Mouse (Mus musculus) lung, embryonic 14.5 days (tissue): ENCODE data around the gene Zfp580. TPM values are rescaled to one million over a fixed set of nuclear protein-coding genes. Genes with fewer than 3 reads are reported as not detected.
A peak's percentile ranks its signal among the peaks of the same experiment; 100 is the strongest.

ENCODE experiments used
- ATAC-seq: fragments of 200-750 bp; cut with Nextera tagmentation; 2 replicates; pipeline ENCODE4 v1.8.0; 2017; ENCODE audit warnings: mild to moderate bottlenecking, moderate TSS enrichment, moderate library complexity; ENCODE audit not compliant: insufficient read depth
- DNase-seq: peaks from one replicate; pipeline ENCODE4 v3.0.0-alpha.2; 2015
- H3K27ac ChIP-seq: fragments of 300-500 bp; sonication (generic); 2 replicates; pipeline ENCODE4 v1.5.1; 2014; ENCODE audit warnings: low read depth, mild to moderate bottlenecking, moderate library complexity
- H3K27me3 ChIP-seq: fragments of 300-500 bp; sonication (generic); 2 replicates; pipeline ENCODE4 v1.6.1; 2014; ENCODE audit warnings: low read length, control low read depth; ENCODE audit not compliant: insufficient read depth
- H3K36me3 ChIP-seq: fragments of 300-500 bp; sonication (generic); 2 replicates; pipeline ENCODE4 v1.6.1; 2014; ENCODE audit warnings: control low read depth; ENCODE audit not compliant: insufficient read depth
- H3K4me1 ChIP-seq: fragments of 300-500 bp; sonication (generic); 2 replicates; pipeline ENCODE4 v1.6.1; 2014; ENCODE audit warnings: antibody characterized with exemption, control low read depth; ENCODE audit not compliant: insufficient read depth
- H3K4me2 ChIP-seq: fragments of 300-500 bp; sonication (generic); 2 replicates; pipeline ENCODE4 v1.6.1; 2014; ENCODE audit warnings: mild to moderate bottlenecking
- H3K4me3 ChIP-seq: fragments of 300-500 bp; sonication (generic); 2 replicates; pipeline ENCODE4 v1.5.1; 2014; ENCODE audit warnings: low read depth, low read length
- H3K9ac ChIP-seq: fragments of 300-500 bp; sonication (generic); 2 replicates; pipeline ENCODE4 v1.6.1; 2014
- H3K9me3 ChIP-seq: fragments of 300-500 bp; sonication (generic); 2 replicates; pipeline ENCODE4 v1.6.1; 2016; ENCODE audit warnings: low read depth, low read length, control low read depth
- CTCF ChIP-seq: IDR thresholded peaks from 2 replicates; pipeline ENCODE4 v1.5.1; 2016; ENCODE audit warnings: antibody characterized with exemption, low read depth
- WGBS: fragments of 180-500 bp; shearing (Covaris S2); extraction: QIAGEN DNeasy Blood & Tissue Kit; methylation state at CpG from one replicate; pipeline ENCODE4 v1.1.7; 2014; 5-methylcytosine and 5-hydroxymethylcytosine counted together
- polyA plus RNA-seq: library from polyadenylated mRNA; unstranded; fragments of >200 nt; fragmentation: Nextera tagmentation; extraction: Ambion mirVana; gene quantifications from 2 replicates; pipeline ENCODE4 v1.2.1, GENCODE M21; 2014

The Zfp580 gene
- polyA plus RNA-seq, 1 experiment from 2014 or later: 45.1 TPM

GRCm38 (mm10) chr7:5089853-5090252 is 38.5 kb downstream of the Zfp580 start:
- 92% methylated on average over 15 of the region's 15 CpGs for WGBS
- DNase-seq (no peak), ATAC-seq (no peak)
- H3K4me1 ChIP-seq: no peaks in the 10 kb centered on the region
- no peak overlapping the region for H3K27ac ChIP-seq
- no peak overlapping the region for H3K9ac ChIP-seq
- no peaks in the 10 kb centered on the region for H3K9me3 ChIP-seq
- no peak overlapping the region for H3K4me2 ChIP-seq
- H3K36me3 ChIP-seq: peaks cover 92% of the 10 kb centered on the region
- H3K4me3 ChIP-seq: no peak overlapping the region
- no peaks in the 10 kb centered on the region for H3K27me3 ChIP-seq
- no peak for TF ChIP-seq CTCF

- Histone ChIP-seq H3K27ac (no peak overlapping the region), H3K4me2 (no peak overlapping the region), H3K9ac (no peak overlapping the region), H3K9me3 (no peaks in the 10 kb centered on the region), H3K27me3 (no peaks in the 10 kb centered on the region), H3K4me1 (no peaks in the 10 kb centered on the region), H3K4me3 (no peak overlapping the region), H3K36me3 (peaks cover 92% of the 10 kb centered on the region)
- WGBS: 91% methylated on average over 15 of the region's 15 CpGs
- DNase-seq (no peak), ATAC-seq (no peak)
- no peak for TF ChIP-seq CTCF
These were observed 39.8 kb downstream of the Zfp580 start for GRCm38 (mm10) chr7:5091008-5091728.

- peaks cover 93% of the 10 kb centered on the region for H3K36me3 ChIP-seq
- H3K27me3 ChIP-seq: no peaks in the 10 kb centered on the region
- no peak overlapping the region for H3K4me2 ChIP-seq
- no peak overlapping the region for H3K27ac ChIP-seq
- no peak for TF ChIP-seq CTCF
- H3K9ac ChIP-seq: no peak overlapping the region
- WGBS: 68% methylated on average over 6 of the region's 6 CpGs
- no peak overlapping the region for H3K4me3 ChIP-seq
- H3K9me3 ChIP-seq: no peaks in the 10 kb centered on the region
- H3K4me1 ChIP-seq: no peaks in the 10 kb centered on the region
- DNase-seq (no peak), ATAC-seq (no peak)
These were observed 41.0 kb downstream of the Zfp580 start for GRCm38 (mm10) chr7:5092381-5092780.

GRCm38 (mm10) chr7:5092831-5093510 is 41.6 kb downstream of the Zfp580 start:
- Histone ChIP-seq H3K4me2 (no peak overlapping the region), H3K36me3 (peaks cover 93% of the 10 kb centered on the region), H3K4me3 (no peak overlapping the region), H3K27me3 (no peaks in the 10 kb centered on the region), H3K9ac (no peak overlapping the region), H3K27ac (no peak overlapping the region), H3K9me3 (no peaks in the 10 kb centered on the region), H3K4me1 (no peaks in the 10 kb centered on the region)
- ATAC-seq (no peak), DNase-seq (no peak)
- no peak for TF ChIP-seq CTCF
- 79% methylated on average over 21 of the region's 21 CpGs for WGBS

GRCm38 (mm10) chr7:5098769-5099168 is 47.4 kb downstream of the Zfp580 start:
- Histone ChIP-seq H3K4me2 (no peak overlapping the region), H3K9ac (no peak overlapping the region), H3K27ac (no peak overlapping the region), H3K9me3 (no peaks in the 10 kb centered on the region), H3K27me3 (no peaks in the 10 kb centered on the region), H3K36me3 (peaks cover 52% of the 10 kb centered on the region), H3K4me1 (no peaks in the 10 kb centered on the region), H3K4me3 (no peak overlapping the region)
- WGBS: 87% methylated on average over 5 of the region's 5 CpGs
- no peak for TF ChIP-seq CTCF
- ATAC-seq (no peak), DNase-seq (no peak)

GRCm38 (mm10) chr7:5099796-5100195 is 48.5 kb downstream of the Zfp580 start:
- no peak for TF ChIP-seq CTCF
- no peaks in the 10 kb centered on the region for H3K27me3 ChIP-seq
- no peak; the same call in 1 of the 2 replicates for ATAC-seq
- H3K4me3 ChIP-seq: no peak overlapping the region
- no peaks in the 10 kb centered on the region for H3K9me3 ChIP-seq
- no peaks in the 10 kb centered on the region for H3K4me1 ChIP-seq
- H3K9ac ChIP-seq: no peak overlapping the region
- no peak overlapping the region for H3K4me2 ChIP-seq
- no peak for DNase-seq
- 85% methylated on average over 3 of the region's 3 CpGs for WGBS
- no peak overlapping the region for H3K27ac ChIP-seq
- peaks cover 42% of the 10 kb centered on the region for H3K36me3 ChIP-seq

GRCm38 (mm10) chr7:5101066-5101663 is 49.8 kb downstream of the Zfp580 start:
- Histone ChIP-seq H3K4me1 (no peaks in the 10 kb centered on the region), H3K9ac (no peak overlapping the region), H3K4me3 (no peak overlapping the region), H3K36me3 (peaks cover 28% of the 10 kb centered on the region), H3K27ac (no peak overlapping the region), H3K4me2 (no peak overlapping the region), H3K9me3 (no peaks in the 10 kb centered on the region), H3K27me3 (no peaks in the 10 kb centered on the region)
- WGBS: 78% methylated on average over 10 of the region's 10 CpGs
- DNase-seq (peak; percentile 11), ATAC-seq (peak; percentile 25; the same call in 1 of the 2 replicates)
- no peak for TF ChIP-seq CTCF
